Mouse (Mus musculus): ENCODE results near the gene Pnck.

Gene Pnck

DNA sequence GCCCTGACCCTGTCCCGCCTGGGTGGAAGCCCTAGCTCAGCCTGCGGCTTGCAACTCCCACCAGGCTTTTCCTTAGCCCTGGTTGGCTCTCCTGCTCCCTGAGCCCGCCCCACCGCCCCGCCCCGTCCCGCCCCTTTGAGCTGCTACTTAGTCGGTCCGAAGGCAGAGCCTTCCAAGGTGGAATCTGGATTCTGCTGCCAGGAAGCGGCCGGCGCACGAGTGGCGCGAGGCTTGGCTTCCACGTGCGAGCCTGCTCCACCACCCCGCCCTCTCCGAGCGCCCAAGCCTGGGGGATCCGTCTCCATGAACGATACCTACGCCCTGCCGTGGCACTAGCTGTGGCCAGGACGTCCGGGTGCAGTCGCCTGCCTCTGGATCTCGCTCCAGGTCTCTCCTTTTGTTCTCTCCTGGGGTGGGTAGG lies 20.7 kb downstream of the Pnck start, which contains the start of gene Dusp9:
Dusp9 (plus strand) TSS at position 165 of the 421 bp plus-strand sequence.
- peak in 1 of 2 experiments; percentile 37 for DNase-seq

DNA sequence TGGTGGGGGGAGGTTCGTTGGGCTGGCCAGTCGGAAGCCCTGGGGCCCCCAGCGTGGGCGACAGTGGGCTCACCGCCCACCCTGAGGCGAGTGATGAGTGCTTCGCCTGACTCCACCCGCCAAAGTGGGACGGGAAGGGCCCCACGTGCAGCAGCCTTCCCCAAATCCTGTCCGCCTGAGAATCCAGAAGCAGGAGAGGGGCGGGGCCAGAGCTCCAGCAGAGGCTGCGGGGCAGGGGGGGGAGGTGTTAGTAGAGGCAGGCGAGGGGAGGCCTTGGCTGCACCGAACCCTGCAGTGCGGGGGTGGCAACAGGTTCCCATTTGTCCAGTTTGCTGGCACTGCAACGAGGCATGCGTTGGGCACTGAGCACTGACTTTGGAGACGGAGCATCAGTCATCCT lies 22.5 kb downstream of the Pnck start:
- DNase-seq = no peak

DNA sequence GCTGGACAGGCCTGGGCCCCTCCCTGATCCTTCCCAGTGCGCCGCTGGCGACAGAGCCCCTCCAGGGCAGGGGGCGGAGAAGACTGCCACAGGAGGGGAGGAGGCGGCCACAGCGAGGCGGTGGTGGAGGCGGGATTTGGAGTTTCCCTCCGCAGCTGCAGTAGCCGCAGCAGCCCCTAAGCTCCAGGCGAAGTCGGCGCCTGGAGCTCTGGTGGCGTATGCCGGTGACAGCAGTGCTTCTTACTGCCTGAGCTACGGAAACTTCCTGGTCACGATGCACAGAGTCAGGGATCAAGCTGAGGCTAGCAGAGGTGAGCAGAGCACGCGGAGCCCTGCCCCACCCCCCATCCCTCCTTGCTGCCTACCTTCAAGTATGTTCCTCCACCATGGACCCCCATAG lies 24.5 kb downstream of the Pnck start:
- DNase-seq = no peak

DNA sequence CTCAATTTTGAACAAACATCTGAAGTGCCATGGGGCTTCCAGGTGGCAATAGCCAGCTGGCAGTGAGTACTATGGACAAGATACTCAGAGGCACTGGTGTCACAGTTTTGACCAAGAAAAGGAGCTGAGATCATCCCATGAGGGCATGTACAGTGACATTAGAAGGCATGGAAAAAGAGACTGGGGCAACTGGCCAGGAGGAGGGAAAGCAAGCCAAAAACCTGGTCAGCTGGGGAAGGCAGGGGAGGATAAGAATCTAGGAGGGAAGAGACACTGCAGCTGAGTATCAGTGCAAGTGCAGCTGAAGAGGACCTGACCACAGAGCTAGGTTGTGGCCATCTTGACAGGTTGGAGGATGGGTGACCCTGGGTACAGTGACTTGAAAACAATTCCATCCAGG lies 32.9 kb downstream of the Pnck start:
- DNase-seq = peak in 1 of 2 experiments; percentile 59

DNA sequence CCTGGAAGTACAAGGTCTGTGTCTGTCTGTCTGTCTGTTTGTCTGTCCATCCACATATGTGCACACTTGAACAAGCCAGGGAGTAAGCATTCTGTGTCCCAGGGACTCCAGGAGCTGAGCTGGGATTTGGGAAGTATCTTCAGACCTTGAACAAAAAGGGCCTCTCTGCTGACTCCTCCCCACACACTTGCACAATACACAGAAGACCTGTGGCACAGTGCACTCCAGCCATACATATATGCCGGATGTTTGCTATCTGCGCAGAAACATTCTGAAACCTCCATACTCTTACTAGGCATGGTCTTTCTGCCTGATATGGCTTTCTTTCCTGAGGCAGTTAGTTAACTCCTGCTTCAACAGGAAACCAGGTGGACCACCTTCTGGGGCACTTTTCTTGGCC lies 40.0 kb downstream of the Pnck start:
- DNase-seq = no peak

DNA sequence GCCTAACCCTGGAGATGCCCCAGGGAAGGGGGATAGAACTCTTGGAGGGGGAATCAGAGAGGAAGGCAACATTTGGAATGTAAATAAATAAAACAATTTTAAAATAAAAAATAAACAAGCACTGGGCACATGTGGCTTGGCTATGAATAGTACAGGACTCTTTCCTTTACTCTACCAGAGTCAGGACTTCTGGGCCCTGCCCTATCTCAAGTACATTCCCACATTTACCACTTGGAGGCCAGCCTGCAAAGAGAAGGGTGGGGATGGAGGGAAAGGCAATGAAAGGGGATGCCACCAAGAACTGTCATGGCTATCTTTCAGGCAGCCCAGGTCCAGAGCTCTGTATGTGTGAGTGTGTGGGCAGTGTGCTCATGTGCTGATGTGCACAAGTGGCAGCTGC lies 40.5 kb downstream of the Pnck start:
- no peak for DNase-seq

DNA sequence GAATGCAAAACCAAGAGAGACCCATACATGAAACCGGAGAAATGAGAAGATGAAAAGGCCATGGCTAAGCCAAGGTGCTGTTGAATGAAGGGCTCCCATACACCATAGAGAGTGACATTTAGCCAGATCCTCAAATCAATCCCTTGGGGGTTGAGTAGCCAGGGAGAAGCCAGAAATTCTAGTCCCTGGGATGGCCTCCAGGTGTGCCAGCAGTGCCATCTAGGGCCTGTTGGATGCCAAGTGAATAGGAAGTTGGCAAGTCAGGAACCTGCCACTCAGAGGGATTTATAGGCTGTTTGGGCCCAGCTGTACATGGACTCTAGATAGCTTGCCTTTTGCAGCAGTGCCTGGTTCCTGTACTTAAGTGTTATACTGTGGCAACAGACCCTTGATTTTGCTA lies 44.0 kb downstream of the Pnck start:
- no peak for DNase-seq

DNA sequence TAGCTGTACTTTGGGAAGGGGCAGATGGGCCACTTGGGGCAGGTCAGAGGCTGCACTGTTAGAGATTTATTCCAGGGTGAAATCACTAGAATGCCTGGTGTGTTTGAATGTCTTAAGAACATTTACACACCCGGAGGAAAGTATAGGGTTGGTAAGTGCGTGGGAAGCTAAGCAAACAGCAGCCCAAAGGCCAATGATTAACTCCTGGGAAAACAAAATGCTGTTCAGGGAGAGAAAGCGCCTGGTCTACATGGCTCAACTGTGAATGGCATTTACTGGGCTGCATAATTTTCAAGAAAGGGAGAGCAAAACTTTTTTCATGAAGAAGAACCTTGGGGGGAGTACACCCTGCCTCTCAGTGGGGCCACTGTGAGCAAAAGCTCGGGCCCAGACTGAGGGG lies 46.3 kb downstream of the Pnck start:
- DNase-seq = no peak

Measured in cerebellum, postnatal 25 days (tissue).